Mouse (Mus musculus) small intestine, adult 2 months (tissue): ENCODE measurements around the gene Hrc. TPM values are rescaled to one million over a fixed set of nuclear protein-coding genes. Genes with fewer than 3 reads are reported as not detected.

Source experiments
- H3K27ac ChIP-seq: fragments of 200-500 bp; 2 replicates; pipeline ENCODE4 v1.5.1; 2012; ENCODE audit warnings: low read depth, low read length, control low read depth, inconsistent platforms; ENCODE audit not compliant: insufficient read depth
- H3K27me3 ChIP-seq: fragments of 200-500 bp; 2 replicates; pipeline ENCODE4 v1.6.1; 2012; ENCODE audit warnings: mild to moderate bottlenecking, moderate library complexity, low read length, inconsistent platforms; ENCODE audit not compliant: control insufficient read depth, insufficient read depth
- H3K36me3 ChIP-seq: fragments of 200-500 bp; 2 replicates; pipeline ENCODE4 v1.6.1; 2012; ENCODE audit warnings: mild to moderate bottlenecking, low read length, control low read depth, inconsistent platforms; ENCODE audit not compliant: control insufficient read depth, insufficient read depth
- H3K4me1 ChIP-seq: fragments of 200-500 bp; 2 replicates; pipeline ENCODE4 v1.6.1; 2012; ENCODE audit warnings: low read length, inconsistent platforms, mixed read lengths; ENCODE audit not compliant: control insufficient read depth, insufficient read depth, insufficient read length
- H3K4me3 ChIP-seq: fragments of 200-500 bp; 2 replicates; pipeline ENCODE4 v1.5.1; 2012; ENCODE audit warnings: low read depth, mild to moderate bottlenecking, control low read depth, inconsistent platforms, low read length, moderate library complexity
- CTCF ChIP-seq: fragments of 200-500 bp; IDR thresholded peaks from 2 replicates; pipeline ENCODE4 v1.5.1; 2012; ENCODE audit warnings: low read depth, mild to moderate bottlenecking, control low read depth, inconsistent platforms, low read length, moderate library complexity, mixed read lengths; ENCODE audit not compliant: insufficient replicate concordance, insufficient read length; ENCODE audit errors: extremely low read depth
- POLR2A ChIP-seq: fragments of 200-500 bp; IDR thresholded peaks from 2 replicates; pipeline ENCODE4 v1.6.1; 2012; ENCODE audit warnings: low read depth, mild to moderate bottlenecking, control low read depth, inconsistent platforms, low read length, moderate library complexity
- WGBS: fragments of 180-500 bp; shearing (Covaris S2); methylation state at CpG from one replicate; pipeline ENCODE4 v1.1.7; 2018; 5-methylcytosine and 5-hydroxymethylcytosine counted together
- polyA plus RNA-seq: library from polyadenylated mRNA; depleted of rRNA; stranded (reverse); fragments of >200 nt; gene quantifications from 2 replicates; pipeline ENCODE4 v1.2.3, GENCODE M21; 2012

Gene Hrc
- polyA plus RNA-seq, 1 experiment = 0.46 TPM

- WGBS = under 1% methylated on average over 38 of the region's 38 CpGs
- peak within 1 kb of the TSS; percentile 91 for H3K4me3 ChIP-seq
- no peaks in the 10 kb centered on the region for H3K27me3 ChIP-seq
- H3K27ac ChIP-seq = peak within 1 kb of the TSS; percentile 91
- TF ChIP-seq CTCF (no peak), POLR2A (peak; percentile 91)
- H3K4me1 ChIP-seq = peaks cover 22% of the 10 kb centered on the region
- H3K36me3 ChIP-seq = peaks cover 18% of the 10 kb centered on the region
Measured at GRCm38 (mm10) chr7:45333431-45333982, 1.6 kb upstream of the Hrc start, which contains the start of gene Trpm4. TSS of gene Trpm4 (minus strand) at chr7:45333780.

GRCm38 (mm10) chr7:45334605-45335004 is 485 bp upstream of the Hrc start:
- Histone ChIP-seq H3K36me3 (peaks cover 14% of the 10 kb centered on the region), H3K4me3 (no peak overlapping the region), H3K27me3 (no peaks in the 10 kb centered on the region), H3K27ac (no peak overlapping the region), H3K4me1 (peaks cover 28% of the 10 kb centered on the region)
- WGBS = 60% methylated on average over 3 of the region's 3 CpGs
- TF ChIP-seq CTCF (no peak), POLR2A (no peak)

- peaks cover 39% of the 10 kb centered on the region for H3K4me1 ChIP-seq
- H3K36me3 ChIP-seq = peaks cover 5% of the 10 kb centered on the region; the same call in 1 of the 2 replicates
- no peak for TF ChIP-seq CTCF
- TF ChIP-seq POLR2A = no peak
- H3K4me3 ChIP-seq = no peak overlapping the region
- no peaks in the 10 kb centered on the region for H3K27me3 ChIP-seq
- 93% methylated on average over 4 of the region's 4 CpGs for WGBS
- no peak overlapping the region for H3K27ac ChIP-seq
Measured at GRCm38 (mm10) chr7:45336319-45336718, 1.2 kb downstream of the Hrc start.

GRCm38 (mm10) chr7:45337469-45337868 is 2.4 kb downstream of the Hrc start:
- 24% methylated on average over 4 of the region's 4 CpGs for WGBS
- Histone ChIP-seq H3K4me3 (no peak overlapping the region), H3K27me3 (no peaks in the 10 kb centered on the region), H3K4me1 (peaks cover 31% of the 10 kb centered on the region), H3K36me3 (no peaks in the 10 kb centered on the region), H3K27ac (no peak overlapping the region)
- TF ChIP-seq CTCF = no peak
- TF ChIP-seq POLR2A = no peak

- peaks cover 31% of the 10 kb centered on the region for H3K4me1 ChIP-seq
- H3K36me3 ChIP-seq = no peaks in the 10 kb centered on the region
- 4% methylated on average over 14 of the region's 14 CpGs for WGBS
- no peaks in the 10 kb centered on the region for H3K27me3 ChIP-seq
- H3K27ac ChIP-seq = peak overlapping the region; percentile 57
- peak overlapping the region; percentile 12 for H3K4me3 ChIP-seq
- TF ChIP-seq POLR2A (0 out of 2 replicates have a peak, but pooled peaks have one; percentile 17), CTCF (no peak)
Measured at GRCm38 (mm10) chr7:45338161-45338911, 3.2 kb downstream of the Hrc start.

- under 1% methylated on average over 39 of the region's 39 CpGs for WGBS
- TF ChIP-seq POLR2A = peak; percentile 11; the same call in 1 of the 2 replicates
- TF ChIP-seq CTCF = peak; percentile 41; the same call in 1 of the 2 replicates
- Histone ChIP-seq H3K27ac (peak overlapping the region; percentile 78), H3K27me3 (no peaks in the 10 kb centered on the region; the same call in 1 of the 2 replicates), H3K4me1 (peaks cover 31% of the 10 kb centered on the region), H3K4me3 (peak overlapping the region; percentile 65), H3K36me3 (no peaks in the 10 kb centered on the region)
Measured at GRCm38 (mm10) chr7:45339410-45340065, 4.4 kb downstream of the Hrc start.

- 1% methylated on average over 11 of the region's 11 CpGs for WGBS
- Histone ChIP-seq H3K27me3 (no peaks in the 10 kb centered on the region; the same call in 1 of the 2 replicates), H3K27ac (peak overlapping the region; percentile 78), H3K4me3 (peak overlapping the region; percentile 65), H3K36me3 (no peaks in the 10 kb centered on the region), H3K4me1 (peaks cover 31% of the 10 kb centered on the region)
- no peak for TF ChIP-seq POLR2A
- no peak for TF ChIP-seq CTCF
Measured at GRCm38 (mm10) chr7:45340066-45340442, 5.0 kb downstream of the Hrc start.
